Mouse (Mus musculus): ENCODE measurements around the gene Kpna1.
"Not testable (repeated sequence)": the region's sequence is repeated elsewhere in the genome, so short reads cannot be mapped to it uniquely, and the experiment has no call there.

The Kpna1 gene

DNA sequence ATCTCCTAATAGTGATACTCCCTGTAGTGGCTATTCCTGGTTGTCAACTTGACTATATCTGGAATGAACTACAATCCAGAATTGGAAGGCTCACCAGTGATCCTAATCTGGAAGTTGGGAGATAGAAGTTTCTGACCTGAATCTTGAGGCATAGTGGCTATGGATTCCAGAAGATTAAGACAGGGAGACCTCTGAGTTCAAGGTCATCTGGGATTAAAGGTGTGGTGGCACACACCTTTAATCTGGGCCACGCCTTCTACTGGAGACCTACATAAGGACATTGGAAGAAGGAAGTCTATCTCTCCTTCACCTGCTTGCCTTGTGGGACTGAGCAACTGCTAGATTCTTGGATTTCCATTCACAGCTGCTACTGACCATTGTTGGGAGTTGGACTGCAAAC lies at the start of gene Kpna1:
Kpna1 (plus strand) TSS at position 301 of the 400 bp plus-strand sequence.
- not testable (repeated sequence) for DNase-seq (ENCODE audit: low read depth)

DNA sequence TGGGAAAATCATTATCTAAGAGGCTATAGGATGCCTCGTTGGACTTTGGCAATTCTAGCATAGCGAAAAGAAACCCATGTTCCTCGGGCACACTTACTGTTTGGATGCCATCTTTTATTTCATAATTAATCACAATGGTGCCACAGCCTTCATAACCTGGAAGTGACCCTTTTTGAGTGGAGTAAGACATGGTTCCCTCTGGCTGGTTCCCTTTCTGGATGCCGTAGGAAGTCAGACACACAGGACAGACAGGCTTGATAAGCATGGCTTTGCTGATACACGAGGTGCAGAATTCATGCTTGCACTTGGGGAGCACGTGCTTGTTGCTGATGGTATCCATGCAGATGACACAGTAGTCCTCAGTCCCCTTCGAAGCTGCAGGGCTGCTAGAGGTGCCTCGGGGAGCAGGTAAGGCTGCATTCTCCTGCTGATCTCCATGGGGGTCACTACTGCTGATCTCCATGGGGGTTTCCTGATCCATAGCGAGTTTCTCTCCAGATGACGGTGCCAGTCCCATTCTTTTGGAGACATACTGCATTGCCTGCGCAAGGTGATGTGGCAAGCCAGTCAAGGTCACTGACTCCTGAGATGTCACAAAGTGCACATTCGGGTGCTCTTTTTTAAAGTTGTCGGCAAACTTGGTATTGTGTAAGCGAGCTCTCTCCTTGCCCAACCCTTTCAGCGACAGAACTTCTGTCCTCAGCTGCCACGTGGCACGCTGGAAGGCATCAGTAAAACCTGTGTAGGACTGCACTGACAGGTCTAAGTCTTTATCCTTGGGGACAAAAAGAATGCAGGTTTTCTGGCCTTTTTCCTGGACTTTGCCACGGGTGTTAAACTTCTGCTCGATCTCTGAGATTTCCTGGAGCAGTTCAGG lies 46.1 kb upstream of the Kpna1 start:
- DNase-seq (ENCODE audit: low read depth) = no peak

DNA sequence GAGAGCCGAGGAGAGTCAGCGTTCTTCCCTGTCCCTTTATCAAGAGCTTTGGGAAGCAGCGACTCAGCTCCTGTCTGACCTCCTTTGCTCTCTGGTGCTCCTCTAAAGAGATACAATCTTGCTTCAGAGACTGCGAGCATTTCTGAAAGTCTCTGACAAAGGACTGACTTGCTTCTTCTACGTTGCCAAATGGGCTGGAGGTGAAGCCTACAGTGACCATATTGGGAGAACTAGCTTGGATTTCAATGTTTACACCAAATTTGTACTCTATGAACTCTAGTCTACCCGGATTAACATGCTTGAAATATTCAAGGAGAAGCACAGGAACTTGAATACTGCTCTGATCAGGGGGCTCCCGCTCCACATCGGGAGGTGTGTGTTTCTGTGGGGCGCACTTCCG lies 45.4 kb upstream of the Kpna1 start:
- no peak for DNase-seq (ENCODE audit: low read depth)

DNA sequence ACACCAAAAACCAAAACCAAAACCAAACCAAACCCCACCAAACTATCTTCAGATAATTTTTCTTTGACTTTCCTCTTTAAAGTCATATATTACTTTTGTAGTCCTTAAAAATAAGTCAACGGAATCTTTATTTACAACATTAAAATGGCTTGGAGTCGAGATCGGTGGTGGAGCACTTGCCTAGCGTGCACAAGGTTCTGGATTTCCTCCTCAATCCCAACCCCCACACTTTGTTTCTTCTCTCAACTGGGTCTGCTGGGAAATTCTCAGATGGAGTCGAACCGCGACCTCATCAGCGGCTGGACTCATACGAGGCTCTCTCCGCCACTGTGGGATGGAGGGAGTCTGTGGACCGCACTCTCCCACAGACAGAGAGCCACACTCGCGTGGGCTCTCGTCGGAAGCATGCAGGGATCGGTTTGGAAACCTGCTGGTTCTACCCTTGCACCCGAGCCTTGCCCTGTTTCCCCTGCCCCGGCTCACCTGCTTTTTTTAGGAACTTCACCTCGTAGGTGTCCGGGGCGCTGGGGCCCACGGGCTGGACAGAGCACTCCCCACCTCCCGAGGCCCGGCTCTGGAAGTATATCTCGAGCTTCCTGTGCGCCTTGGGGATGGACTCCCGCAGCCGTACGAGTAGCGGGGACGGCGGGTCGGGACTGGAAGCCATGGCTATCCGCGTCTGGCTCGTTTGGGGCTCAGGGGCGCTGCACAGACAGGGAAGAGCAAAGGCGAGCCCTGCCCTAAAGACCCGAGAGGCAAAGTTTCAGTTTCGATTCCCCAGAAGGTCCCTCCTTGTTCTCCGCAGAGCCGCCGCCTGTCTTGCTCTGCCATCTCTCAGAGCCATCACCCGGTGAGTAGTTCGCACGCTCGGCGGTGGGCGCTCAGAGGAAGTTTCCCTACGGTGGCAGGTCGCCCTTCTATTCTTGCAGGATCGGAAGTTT lies 40.1 kb upstream of the Kpna1 start, which contains the start of the genes Parp9 and Dtx3l:
Parp9 (plus strand) TSS at position 260 of the 941 bp plus-strand sequence.
Dtx3l (minus strand) TSS at position 941 of the 941 bp plus-strand sequence.
- no peak for DNase-seq (ENCODE audit: low read depth)

DNA sequence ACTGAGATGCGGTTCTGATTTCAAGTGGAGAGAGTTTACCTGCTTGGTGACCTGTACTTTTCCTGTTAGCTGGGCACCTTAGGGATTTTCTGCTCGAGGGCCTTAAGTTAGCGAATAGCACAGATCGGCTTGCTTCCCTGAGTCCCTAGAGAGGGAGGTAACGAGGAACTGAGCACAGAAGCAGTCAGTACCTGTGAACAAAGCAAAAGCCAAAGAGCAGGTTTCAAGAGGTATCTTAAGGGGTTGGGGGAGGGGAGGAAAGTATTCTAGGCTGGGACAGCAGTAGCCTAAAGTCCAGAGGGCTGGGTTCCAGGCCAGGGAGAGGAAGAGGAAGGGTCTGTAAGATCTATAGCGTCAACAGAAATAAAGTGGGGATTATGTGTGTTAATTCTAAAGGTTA lies 39.3 kb upstream of the Kpna1 start:
- no peak for DNase-seq (ENCODE audit: low read depth)

DNA sequence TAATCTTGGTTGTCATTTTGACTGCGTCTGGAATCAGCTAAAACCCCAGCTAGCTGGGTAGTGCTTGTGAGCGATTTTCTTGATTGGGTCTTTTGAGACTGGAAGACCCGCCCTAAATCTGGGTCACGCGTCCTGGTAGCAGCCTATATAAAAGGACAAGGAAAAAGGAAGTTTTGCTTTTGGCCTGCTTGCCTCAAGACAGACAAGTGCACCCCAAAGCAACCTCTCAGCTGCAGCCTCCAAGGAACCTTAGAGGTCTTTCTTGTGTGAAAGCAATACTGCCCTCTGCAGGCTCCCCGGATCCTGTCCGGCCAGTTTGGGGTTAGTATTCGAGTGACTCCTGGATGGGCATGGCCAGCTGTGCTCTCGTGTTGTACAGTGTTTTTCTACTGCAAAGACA lies 38.9 kb upstream of the Kpna1 start:
- DNase-seq (ENCODE audit: low read depth) = peak; percentile 77

DNA sequence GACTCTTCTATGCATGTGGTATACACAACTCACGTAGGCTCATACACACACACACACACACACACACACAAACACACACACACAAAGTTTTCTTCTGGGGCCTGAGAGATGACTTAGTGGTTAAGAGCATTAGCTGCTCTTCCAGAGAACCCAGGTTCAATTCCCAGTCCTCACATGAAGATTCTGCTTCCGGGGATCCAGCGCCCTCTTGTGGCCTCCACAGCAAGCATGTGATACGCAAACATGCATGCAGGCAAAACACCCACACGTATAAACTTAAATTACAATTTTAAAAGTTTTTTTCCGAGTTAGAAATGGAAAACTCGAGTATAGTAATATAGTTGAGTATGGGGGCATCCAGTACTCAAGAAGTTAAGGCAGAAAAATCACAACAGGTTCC lies 37.2 kb upstream of the Kpna1 start:
- no peak for DNase-seq (ENCODE audit: low read depth)

DNA sequence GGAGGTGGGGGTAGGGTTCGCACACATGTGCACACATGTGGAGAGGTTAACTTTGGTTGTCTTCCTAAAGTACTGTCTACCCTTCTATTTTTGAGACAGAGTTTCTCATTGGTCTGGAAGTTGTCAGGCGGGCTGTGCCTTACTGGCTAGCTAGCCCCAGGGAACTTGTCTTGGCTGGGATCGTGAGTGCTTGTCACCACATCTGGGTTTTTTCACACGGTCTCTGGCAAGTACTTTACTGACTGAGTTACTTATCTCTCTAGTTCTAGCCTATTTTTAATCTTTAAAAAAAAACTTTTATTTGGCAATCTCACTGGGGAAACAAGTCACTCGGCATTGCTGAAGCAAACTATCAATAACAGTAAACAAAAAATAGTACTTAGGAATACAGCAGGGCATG lies 29.3 kb upstream of the Kpna1 start:
- DNase-seq (ENCODE audit: low read depth) = no peak

DNA sequence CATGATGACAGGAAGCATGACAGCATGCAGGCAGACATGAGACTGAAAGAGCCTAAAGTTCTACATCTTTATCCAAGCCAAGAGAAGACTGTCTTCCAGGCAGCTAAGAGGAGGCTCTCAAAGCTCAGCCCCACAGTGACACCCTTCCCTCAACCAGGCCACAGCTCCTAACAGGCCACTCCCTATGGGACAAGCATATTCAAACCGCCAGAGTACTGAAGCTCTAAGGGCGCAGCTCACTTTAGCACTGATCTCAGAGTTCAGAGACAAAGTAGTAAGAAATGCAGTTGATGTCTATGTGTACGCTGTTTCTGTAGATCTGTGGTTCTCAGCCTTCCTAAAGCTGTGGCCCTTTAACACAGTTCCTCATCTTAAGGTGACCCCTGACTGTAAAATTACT lies 27.3 kb upstream of the Kpna1 start:
- DNase-seq (ENCODE audit: low read depth) = no peak

DNA sequence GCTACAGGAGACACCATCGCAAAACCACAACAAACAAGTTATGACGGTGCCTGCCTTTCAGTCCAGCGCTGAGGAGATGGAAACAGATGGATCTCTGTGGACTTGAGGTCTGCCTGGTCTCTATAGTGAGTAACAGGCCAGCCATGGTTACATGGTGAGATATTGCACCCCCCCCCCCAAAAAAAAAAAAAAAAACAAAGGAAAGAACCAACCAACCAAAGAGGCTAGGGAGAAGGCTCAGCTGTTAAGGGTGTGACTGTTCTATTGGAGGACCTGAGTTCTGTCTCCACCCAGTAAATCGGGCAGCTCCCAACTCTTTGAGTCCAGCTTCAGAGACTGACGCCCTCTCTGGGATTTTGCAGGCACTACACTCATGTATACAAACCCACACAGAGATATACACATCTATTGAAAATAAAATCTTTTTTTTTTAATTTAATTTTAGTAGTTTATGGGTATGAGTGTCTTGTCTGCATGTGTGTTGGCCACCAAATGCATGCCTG lies 25.9 kb upstream of the Kpna1 start:
- no peak for DNase-seq (ENCODE audit: low read depth)

DNA sequence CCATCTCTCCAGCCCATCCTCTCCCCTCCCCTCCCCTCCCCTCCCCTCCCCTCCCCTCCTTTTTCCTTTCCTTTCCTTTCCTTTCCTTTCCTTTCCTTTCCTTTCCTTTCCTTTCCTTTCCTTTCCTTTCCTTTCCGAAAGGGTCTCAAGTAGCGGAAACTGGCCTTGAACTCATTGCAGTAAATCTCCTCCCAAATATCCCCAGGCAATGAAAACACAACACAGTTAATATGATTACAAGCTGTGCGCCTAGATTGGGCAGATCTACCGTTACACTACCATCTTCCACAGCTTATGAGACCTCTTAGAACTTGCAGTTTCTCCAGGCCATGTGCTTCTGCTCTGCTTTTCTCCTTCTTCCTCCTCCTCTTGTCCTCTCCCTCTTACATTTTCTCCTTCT lies 12.6 kb upstream of the Kpna1 start:
- DNase-seq (ENCODE audit: low read depth) = not testable (repeated sequence)

DNA sequence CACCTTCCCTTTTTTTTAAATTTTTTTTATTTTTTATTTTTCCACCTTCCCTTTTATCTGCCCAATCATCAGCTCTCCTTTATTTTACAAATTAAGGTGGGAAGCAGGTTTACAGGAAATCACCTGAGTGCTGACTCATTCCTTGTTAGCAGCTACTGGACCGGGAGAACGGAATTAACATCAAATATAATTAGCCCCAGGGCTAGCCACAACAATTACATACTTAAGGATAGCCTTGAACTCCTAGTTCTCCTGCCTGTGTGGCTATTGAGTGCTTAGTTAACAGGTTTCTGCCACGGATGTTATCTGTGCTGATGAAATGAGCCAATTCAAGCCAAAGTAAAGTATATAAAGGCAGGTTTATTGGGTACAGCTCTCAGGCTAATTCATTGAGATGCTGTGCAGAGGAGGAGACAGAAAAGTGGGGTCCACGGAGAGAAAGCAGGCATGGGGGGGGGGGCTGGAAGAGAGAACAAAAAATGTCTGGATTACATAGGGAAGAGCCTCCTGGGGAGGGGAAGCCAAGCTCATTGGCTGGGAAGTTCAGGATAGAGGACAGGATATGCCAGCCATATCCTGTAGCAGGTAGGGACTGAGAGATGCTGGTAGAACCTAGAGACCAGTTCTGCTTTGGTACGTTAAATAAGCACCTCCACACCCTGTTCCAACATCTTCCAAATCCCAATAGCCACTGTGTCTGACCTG lies 12.0 kb upstream of the Kpna1 start:
- no peak for DNase-seq (ENCODE audit: low read depth)

DNA sequence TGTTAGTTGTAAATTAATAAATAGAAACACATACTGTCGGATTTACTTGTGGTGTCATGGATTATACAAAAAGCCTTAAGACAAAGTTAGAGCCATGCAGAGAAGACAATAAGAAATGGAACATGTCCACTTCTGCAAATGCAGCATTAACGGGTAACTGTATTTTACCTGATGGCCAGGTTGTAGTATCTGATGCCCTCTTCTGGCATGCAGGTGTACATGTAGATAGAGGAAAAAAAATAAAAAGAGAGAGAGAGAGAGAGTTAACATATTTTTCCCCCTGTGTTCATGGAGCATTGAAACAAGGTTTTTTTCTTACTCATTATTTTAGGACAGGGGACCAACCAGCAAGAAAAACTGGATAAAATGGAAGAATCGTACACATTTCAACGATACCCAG lies 11.2 kb upstream of the Kpna1 start:
- no peak for DNase-seq (ENCODE audit: low read depth)

DNA sequence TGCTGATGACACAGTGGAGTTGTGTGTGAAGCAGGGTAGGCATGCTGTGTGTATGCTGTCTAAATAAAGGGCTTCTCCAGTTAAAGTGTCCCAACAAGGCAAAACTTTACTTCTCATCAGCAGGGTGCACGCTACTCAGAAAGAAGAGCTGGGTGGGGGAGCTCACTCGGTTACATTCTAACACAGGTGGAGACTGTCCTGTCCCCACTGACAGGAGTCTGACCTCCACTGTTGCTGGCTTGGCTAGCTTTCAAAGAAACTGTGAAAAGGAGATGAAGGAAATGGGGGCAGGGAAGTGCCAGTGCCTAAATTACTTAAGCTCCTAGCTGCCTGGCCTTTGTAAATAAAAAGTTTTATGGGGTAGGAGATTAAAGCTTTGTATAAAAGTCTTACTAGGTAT lies 10.4 kb upstream of the Kpna1 start:
- no peak for DNase-seq (ENCODE audit: low read depth)

DNA sequence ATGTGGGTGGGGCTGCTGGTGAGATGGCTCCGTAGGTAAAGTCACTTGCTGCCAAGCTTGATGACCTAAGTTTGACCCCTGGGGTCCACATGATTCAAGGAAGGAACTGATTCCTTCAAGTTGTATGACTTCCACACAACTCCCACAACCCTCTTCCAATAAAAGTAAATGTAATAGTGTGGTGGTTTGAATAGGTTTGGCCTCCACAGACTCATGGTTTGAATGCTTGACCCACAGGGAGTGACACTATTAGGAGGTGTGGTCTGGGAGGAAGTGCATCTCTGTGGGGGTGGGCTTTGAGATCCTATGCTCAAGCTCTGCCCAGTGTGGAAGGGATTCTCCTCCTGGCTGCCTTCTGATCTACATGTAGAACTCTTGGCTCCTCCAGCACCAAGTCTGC lies 4.5 kb upstream of the Kpna1 start:
- no peak for DNase-seq (ENCODE audit: low read depth)

DNA sequence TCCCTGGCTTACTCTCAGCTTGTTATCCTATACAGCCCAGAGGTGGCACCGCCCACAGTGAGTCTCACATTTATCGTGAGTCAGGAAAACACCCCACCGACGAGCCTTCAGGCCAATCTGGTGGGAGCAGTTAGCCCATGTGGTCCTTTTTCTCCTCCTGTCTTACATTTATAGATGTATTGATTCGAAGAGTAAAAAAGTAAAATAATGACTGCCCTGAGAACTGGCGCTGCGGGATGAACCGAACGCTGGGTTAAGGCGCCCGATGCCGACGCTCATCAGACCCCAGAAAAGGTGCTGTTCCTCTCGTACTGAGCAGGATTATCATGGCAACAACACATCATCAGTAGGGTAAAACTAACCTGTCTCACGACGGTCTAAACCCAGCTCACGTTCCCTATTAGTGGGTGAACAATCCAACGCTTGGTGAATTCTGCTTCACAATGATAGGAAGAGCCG lies 2.8 kb downstream of the Kpna1 start:
- DNase-seq (ENCODE audit: low read depth) = peak; percentile 99

DNA sequence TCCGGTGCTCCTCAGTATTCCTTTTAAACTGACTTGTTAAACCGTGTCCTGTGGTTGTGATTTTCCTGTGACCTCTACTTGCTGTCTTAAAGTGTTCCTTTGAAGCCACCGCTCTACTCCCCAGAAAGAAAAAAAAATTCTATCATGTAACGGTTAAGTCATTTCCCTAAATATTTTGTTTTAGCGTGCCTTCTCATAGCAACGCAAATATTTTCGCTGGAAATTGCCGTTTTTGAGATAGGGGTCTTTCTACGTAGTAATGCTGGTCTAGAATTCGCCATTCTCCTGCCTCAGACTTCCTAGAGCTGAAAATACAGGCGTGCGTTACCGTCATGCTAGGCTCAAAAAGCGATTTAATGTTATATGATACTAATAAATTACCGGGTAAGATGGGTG lies 4.0 kb downstream of the Kpna1 start:
- no peak for DNase-seq (ENCODE audit: low read depth)

DNA sequence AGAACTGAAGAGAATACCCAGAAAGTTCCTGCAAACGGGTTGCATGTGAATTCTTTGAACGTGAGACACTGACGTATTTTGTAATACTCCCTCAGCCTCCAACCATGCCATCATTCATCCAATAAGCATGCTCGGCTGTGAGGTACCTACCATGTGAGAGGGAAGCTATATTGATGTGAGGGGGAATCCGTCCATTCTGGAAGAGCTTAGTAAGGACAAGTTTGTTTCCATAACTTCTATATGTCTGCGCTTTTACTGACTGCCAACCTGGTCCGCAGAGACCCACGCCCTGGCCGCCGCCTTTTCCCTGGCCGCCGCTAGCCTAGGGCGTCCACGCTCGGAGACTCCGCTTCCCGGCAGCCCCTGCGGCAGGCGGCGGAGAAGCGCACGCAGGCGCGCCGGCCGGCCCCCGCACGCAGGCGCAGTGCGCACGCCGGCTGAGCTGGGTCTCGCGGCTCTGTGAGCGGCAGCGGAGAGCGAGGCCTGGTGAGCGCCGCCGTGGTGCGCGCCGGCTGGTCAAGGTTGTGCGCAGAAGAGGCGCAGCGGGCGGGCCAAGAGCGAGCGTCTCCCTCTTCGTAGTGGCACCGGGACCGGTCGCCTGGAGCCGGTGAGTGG lies 4.5 kb downstream of the Kpna1 start:
- peak; percentile 81 for DNase-seq (ENCODE audit: low read depth)

DNA sequence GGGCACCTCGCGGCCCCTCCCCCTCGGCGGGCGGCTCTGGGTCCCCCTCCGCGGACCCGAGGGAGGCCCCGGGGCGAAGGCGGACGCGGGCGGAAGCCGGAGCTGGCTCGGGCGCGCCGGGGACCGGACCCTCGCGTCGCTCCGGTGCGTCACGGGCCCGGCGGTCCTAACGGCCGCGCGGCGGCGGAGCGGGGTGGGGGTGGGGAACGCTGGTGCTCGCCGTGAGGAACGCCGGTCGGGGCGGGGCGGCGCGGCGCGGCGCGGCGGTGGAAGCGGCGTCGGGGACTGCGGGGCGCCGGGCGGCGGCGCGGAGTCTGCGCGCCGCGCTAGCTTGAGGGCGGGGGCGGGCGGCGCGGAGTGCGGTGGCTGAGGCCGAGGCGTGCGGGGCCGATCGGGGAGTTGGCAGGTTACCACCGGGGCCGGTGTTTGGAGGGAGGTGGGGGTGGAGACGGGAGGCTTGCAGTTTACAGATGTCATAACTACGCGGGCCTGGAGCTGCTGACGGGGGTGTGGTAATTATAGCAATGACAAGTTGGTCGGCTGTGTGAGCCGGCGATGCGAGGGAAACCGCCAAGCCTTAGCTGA lies 5.1 kb downstream of the Kpna1 start:
- no peak for DNase-seq (ENCODE audit: low read depth)

DNA sequence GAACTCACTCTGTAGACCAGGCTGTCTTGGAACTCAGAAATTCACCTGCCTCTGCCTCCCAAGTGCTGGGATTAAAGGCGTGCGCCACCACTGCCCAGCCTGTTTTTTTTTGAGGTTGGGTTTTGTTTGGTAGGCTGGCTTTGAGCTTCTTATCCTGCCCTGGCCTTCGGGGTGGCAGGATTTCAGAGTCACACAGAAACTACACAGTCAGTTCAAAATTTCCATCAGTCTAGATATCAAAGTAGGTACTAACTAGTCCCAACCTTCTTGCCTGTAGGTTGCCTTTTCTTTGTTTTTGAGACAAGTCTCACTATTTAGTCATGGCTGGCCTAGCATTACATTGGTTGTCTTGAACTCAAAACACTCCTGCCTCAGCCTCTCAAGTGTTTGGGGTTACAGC lies 5.9 kb downstream of the Kpna1 start:
- no peak for DNase-seq (ENCODE audit: low read depth)

DNA sequence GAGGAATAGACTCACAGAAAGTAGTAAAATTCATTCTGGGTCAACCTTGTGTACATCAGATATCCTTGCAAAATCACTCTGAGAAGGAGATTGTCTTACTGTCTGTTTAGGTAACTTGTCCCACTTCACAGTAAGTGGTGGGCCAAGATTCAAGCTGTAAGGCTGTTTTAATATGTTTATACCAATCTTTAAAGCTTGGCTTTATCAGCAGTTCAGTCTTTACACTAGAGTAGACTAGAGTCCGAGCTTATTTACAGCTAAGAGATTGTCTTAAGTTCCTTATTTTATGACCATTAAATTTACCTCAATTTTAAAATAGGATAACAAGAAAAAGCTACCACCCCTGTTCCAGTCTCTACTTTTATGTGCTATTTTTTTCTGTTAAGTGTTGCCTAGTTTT lies 9.4 kb downstream of the Kpna1 start:
- DNase-seq (ENCODE audit: low read depth) = no peak
